Mouse (Mus musculus): ENCODE results near the gene Trim40.

The Trim40 gene

DNA sequence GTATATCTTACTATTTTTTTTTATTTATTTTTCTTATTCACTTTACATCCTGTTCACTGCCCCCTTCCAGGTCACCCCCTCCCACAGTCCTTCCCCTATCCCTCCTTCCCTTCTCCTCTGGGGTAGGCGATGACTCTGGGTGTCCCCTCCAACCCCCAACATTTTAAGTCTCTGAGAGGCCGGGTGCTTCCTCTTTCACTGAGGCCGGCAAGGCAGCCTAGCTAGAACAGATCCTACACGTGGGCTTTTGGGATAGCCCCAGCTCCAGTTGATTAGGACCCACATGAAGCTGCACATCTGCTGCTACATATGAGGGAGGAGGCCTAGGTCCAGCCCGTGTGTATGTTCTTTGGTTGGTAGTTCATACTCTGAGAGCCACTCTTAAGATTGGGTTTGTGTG, 50.9 kb downstream of the Trim40 start:
- DNase-seq: no peak

DNA sequence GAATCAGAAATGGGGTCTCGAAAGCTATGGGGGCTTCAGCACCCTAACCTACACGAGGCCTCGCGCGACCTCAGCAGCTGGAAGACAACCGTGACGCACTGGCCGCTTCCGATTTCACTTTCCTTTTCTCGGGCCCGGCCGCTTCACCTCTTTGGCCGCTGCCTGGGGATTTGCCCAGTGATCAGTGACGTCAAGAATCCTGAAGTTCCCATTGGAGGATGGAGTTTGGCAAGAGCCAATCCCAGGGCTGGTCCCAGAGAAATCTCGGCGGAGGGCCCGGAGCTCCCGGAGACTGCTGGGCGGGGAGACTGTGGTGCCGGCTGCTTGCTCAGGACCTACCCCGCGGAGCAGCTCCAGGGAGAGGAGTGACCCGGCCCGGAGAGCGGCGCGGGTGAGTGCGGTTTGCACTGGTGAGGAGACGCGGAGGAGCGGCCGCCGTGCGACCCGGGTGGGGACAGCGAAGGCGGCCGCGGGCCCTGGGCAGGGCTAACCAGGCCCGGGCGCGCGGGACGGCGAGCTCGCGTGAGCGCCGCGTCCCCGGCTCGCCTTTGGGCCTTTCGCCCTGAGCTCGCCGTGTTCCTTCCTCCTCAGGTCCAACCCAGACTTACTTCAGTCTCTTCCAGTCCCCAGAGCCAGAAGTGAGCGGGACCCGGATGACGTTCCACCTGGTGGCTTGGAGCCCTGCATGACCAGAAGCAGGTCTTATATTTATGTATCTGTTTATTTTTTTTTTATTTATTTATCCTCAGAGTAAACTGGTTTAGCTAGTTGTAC, 52.9 kb downstream of the Trim40 start, which contains the start of gene Trim26:
TSS of gene Trim26 (plus strand) at position 261 of the 774 bp plus-strand sequence.
- peak; percentile 98 to 99 for DNase-seq

DNA sequence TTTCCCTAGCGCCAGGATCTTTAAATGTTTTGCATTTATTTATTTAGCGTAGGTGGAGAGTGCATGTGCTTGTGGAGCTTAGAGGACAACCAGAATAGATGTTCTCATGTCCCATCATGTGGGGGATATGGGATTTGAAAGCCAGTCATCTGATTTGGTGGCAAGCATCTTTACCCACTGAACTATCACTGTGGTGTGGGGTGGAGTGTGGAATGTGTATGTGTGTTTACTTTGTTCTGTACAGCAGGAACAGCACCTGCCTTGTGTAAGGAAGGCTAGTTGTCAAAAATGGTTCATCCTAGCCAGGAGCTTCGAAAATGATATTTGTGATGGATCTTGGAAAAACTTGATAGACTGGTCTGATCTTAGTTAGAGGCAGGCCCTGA, 53.5 kb downstream of the Trim40 start:
- DNase-seq: no peak

DNA sequence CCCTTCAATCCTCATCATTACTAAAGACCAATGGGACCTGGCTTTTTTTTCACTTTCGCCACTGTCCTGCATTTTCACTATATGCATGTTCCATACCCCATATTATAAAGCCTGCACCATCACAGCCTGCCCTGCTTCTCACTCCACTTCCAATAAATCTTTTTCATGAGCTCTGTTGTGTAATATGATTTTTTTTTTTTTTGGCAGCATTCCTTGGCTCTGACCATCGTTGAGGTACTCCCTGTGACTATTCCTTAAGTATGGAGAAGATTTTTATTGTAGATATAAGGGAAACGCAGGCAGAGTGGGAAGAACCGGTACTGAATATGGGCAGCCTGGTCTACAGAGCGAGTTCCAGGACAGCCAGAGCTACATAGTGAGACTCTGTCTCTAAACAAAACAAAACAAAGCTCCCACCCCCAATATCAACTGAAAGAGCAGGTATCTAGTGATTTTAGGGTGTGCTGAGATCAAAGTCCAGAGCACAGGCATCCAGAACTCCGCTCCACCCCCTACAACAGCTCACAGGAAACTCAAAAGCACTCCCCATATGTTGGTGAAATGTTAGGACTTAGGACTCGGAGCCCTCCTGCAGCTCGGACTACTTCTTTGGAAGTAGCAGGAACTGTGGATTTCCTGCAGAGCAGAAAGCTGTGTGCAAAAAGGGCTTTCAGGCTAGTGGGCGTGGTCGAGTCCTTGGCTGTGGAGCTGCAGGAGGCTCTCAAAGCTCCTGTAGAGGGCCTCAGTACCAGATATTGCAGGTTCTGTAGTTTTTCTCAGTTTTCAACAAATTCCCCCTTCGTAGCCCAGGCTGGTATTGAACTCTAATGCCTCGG, 54.1 kb downstream of the Trim40 start:
- peak; percentile 45 to 47 for DNase-seq

DNA sequence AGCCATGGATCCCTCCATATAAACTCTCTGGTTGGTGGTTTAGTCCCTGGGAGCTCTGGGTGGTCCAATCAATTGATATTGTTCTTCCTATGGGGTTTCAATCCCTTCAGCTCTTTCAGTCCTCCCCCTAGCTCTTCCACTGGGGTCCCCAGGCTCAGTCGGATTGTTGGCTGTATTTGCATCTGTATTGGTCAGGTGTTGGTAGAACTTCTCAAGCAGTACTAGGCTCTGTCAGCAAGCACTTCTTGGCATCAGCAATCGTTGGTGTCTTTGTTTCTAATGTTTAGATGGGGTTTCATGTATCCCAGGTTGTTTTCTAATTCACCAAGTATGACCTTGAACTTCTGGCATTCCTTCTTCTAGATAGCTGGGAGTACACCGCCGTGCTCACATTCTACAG, 57.2 kb downstream of the Trim40 start:
- no peak for DNase-seq

Data from cerebellum, postnatal 14 days (tissue).